Mouse (Mus musculus) midbrain, embryonic 14.5 days (tissue): ENCODE data around the gene Cttnbp2nl. TPM values are rescaled to one million over a fixed set of nuclear protein-coding genes. Genes with fewer than 3 reads are reported as not detected.

Source experiments
- ATAC-seq: fragments of 200-750 bp; cut with Nextera tagmentation; 2 replicates; pipeline ENCODE4 v1.8.0; 2017; ENCODE audit warnings: moderate number of reproducible peaks, moderate library complexity; ENCODE audit not compliant: low FRiP score, low TSS enrichment
- DNase-seq: peaks from one replicate; pipeline ENCODE4 v3.0.0-alpha.2; 2015
- H3K27ac ChIP-seq: fragments of 300-500 bp; sonication (generic); replicated peaks from 2 replicates; pipeline ENCODE4 v1.5.1; 2014; ENCODE audit warnings: mild to moderate bottlenecking, low read depth, low read length, moderate library complexity
- H3K27me3 ChIP-seq: fragments of 300-500 bp; sonication (generic); 2 replicates; pipeline ENCODE4 v1.6.1; 2014; ENCODE audit warnings: low read length, control low read depth, mixed read lengths; ENCODE audit not compliant: control insufficient read depth, insufficient read depth
- H3K36me3 ChIP-seq: fragments of 300-500 bp; sonication (generic); 2 replicates; pipeline ENCODE4 v1.6.1; 2014; ENCODE audit warnings: low read length, control low read depth; ENCODE audit not compliant: control insufficient read depth, insufficient read depth
- H3K4me1 ChIP-seq: fragments of 300-500 bp; sonication (generic); 2 replicates; pipeline ENCODE4 v1.6.1; 2014; ENCODE audit warnings: mild to moderate bottlenecking, antibody characterized with exemption, low read length, control low read depth; ENCODE audit not compliant: control insufficient read depth, insufficient read depth
- H3K4me2 ChIP-seq: fragments of 300-500 bp; sonication (generic); 2 replicates; pipeline ENCODE4 v1.6.1; 2014; ENCODE audit warnings: mild to moderate bottlenecking, low read length, moderate library complexity
- H3K4me3 ChIP-seq: fragments of 300-500 bp; sonication (generic); replicated peaks from 2 replicates; pipeline ENCODE4 v1.5.1; 2014; ENCODE audit warnings: low read depth, low read length
- H3K9ac ChIP-seq: fragments of 300-500 bp; sonication (generic); replicated peaks from 2 replicates; pipeline ENCODE4 v1.6.1; 2014; ENCODE audit warnings: mild to moderate bottlenecking, low read length, moderate library complexity
- H3K9me3 ChIP-seq: fragments of 300-500 bp; sonication (generic); 2 replicates; pipeline ENCODE4 v1.6.1; 2016; ENCODE audit warnings: low read length, control low read depth, mixed read lengths; ENCODE audit not compliant: control insufficient read depth
- WGBS: fragments of 180-500 bp; shearing (Covaris S2); extraction: QIAGEN DNeasy Blood & Tissue Kit; methylation state at CpG from one replicate; pipeline ENCODE4 v1.1.7; 2014; 5-methylcytosine and 5-hydroxymethylcytosine counted together
- polyA plus RNA-seq: library from polyadenylated mRNA; unstranded; fragments of >200 nt; fragmentation: Nextera tagmentation; extraction: Ambion mirVana; gene quantifications from 2 replicates; pipeline ENCODE4 v1.2.1, GENCODE M21; 2014

The Cttnbp2nl gene
- polyA plus RNA-seq, 1 experiment from 2014 or later = 59.7 TPM

- peak overlapping the region; percentile 91 for H3K9ac ChIP-seq
- peak overlapping the region; percentile 76 for H3K4me3 ChIP-seq
- under 1% methylated on average over 35 of the region's 37 CpGs for WGBS
- H3K27ac ChIP-seq = peak overlapping the region; percentile 92
- DNase-seq = peak; percentile 72
- peaks cover 27% of the 10 kb centered on the region for H3K4me1 ChIP-seq
- no peaks in the 10 kb centered on the region for H3K27me3 ChIP-seq
- H3K4me2 ChIP-seq = peak overlapping the region; percentile 79
- H3K36me3 ChIP-seq = 0 out of 2 replicates have a peak, but pooled peaks cover 2% of the 10 kb centered on the region
- no peaks in the 10 kb centered on the region for H3K9me3 ChIP-seq
- peak; percentile 76 for ATAC-seq
These were observed 592 bp downstream of the Cttnbp2nl start for GRCm38 (mm10) chr3:105052171-105052936.

- peak overlapping the region; percentile 91; the same call in 1 of the 2 replicates for H3K9ac ChIP-seq
- H3K36me3 ChIP-seq = 0 out of 2 replicates have a peak, but pooled peaks cover 2% of the 10 kb centered on the region
- no peaks in the 10 kb centered on the region for H3K27me3 ChIP-seq
- no peaks in the 10 kb centered on the region for H3K9me3 ChIP-seq
- WGBS = 76% methylated on average over 2 of the region's 2 CpGs
- H3K27ac ChIP-seq = no peak overlapping the region
- peaks cover 27% of the 10 kb centered on the region for H3K4me1 ChIP-seq
- H3K4me2 ChIP-seq = peak overlapping the region; percentile 79
- ATAC-seq (no peak), DNase-seq (no peak)
- peak overlapping the region; percentile 76 for H3K4me3 ChIP-seq
These were observed 1.8 kb downstream of the Cttnbp2nl start for GRCm38 (mm10) chr3:105051103-105051502.

GRCm38 (mm10) chr3:105049848-105050247, 3.1 kb downstream of the Cttnbp2nl start:
- Histone ChIP-seq H3K9ac (no peak overlapping the region), H3K27me3 (no peaks in the 10 kb centered on the region), H3K36me3 (0 out of 2 replicates have a peak, but pooled peaks cover 2% of the 10 kb centered on the region), H3K4me3 (no peak overlapping the region; the same call in 1 of the 2 replicates), H3K9me3 (no peaks in the 10 kb centered on the region), H3K27ac (no peak overlapping the region), H3K4me1 (peaks cover 27% of the 10 kb centered on the region), H3K4me2 (peak overlapping the region; percentile 79)
- ATAC-seq = no peak
- WGBS = 89% methylated on average over 6 of the region's 6 CpGs
- DNase-seq = no peak

- Histone ChIP-seq H3K4me2 (no peak overlapping the region), H3K4me1 (peaks cover 35% of the 10 kb centered on the region), H3K4me3 (no peak overlapping the region), H3K9me3 (no peaks in the 10 kb centered on the region), H3K9ac (no peak overlapping the region), H3K27me3 (no peaks in the 10 kb centered on the region), H3K36me3 (0 out of 2 replicates have a peak, but pooled peaks cover 2% of the 10 kb centered on the region), H3K27ac (no peak overlapping the region)
- ATAC-seq = no peak
- no peak for DNase-seq
- WGBS = 92% methylated on average over 8 of the region's 8 CpGs
These were observed 5.3 kb downstream of the Cttnbp2nl start for GRCm38 (mm10) chr3:105047616-105048015.

GRCm38 (mm10) chr3:105046870-105047269, 6.1 kb downstream of the Cttnbp2nl start:
- WGBS = 92% methylated on average over 5 of the region's 5 CpGs

GRCm38 (mm10) chr3:105043746-105044145, 9.2 kb downstream of the Cttnbp2nl start:
- Histone ChIP-seq H3K27ac (no peak overlapping the region), H3K36me3 (peaks cover 7% of the 10 kb centered on the region; the same call in 1 of the 2 replicates), H3K4me2 (no peak overlapping the region), H3K27me3 (no peaks in the 10 kb centered on the region), H3K4me3 (no peak overlapping the region), H3K9me3 (no peaks in the 10 kb centered on the region), H3K4me1 (peaks cover 24% of the 10 kb centered on the region), H3K9ac (no peak overlapping the region)
- 93% methylated on average over 5 of the region's 5 CpGs for WGBS
- ATAC-seq = no peak
- DNase-seq = no peak

More at GRCm38 (mm10) chr3:105046870-105047269, 6.1 kb downstream of the Cttnbp2nl start:
- no peak overlapping the region for H3K27ac ChIP-seq
- 0 out of 2 replicates have a peak, but pooled peaks cover 2% of the 10 kb centered on the region for H3K36me3 ChIP-seq
- no peak overlapping the region for H3K4me2 ChIP-seq
- no peaks in the 10 kb centered on the region for H3K9me3 ChIP-seq
- H3K4me3 ChIP-seq = no peak overlapping the region
- ATAC-seq (no peak), DNase-seq (no peak)
- peaks cover 35% of the 10 kb centered on the region for H3K4me1 ChIP-seq
- H3K27me3 ChIP-seq = no peaks in the 10 kb centered on the region
- no peak overlapping the region for H3K9ac ChIP-seq

- no peak for ATAC-seq
- Histone ChIP-seq H3K4me1 (0 out of 2 replicates have a peak, but pooled peaks cover 14% of the 10 kb centered on the region), H3K4me2 (no peak overlapping the region), H3K36me3 (peaks cover 27% of the 10 kb centered on the region), H3K9ac (no peak overlapping the region), H3K27ac (no peak overlapping the region), H3K27me3 (no peaks in the 10 kb centered on the region), H3K9me3 (no peaks in the 10 kb centered on the region), H3K4me3 (no peak overlapping the region)
- no peak for DNase-seq
- WGBS = 95% methylated on average over 9 of the region's 9 CpGs
These were observed 11.8 kb downstream of the Cttnbp2nl start for GRCm38 (mm10) chr3:105040983-105041625.

GRCm38 (mm10) chr3:105040002-105040401, 12.9 kb downstream of the Cttnbp2nl start:
- ATAC-seq (no peak), DNase-seq (no peak)
- Histone ChIP-seq H3K4me1 (0 out of 2 replicates have a peak, but pooled peaks cover 14% of the 10 kb centered on the region), H3K9ac (no peak overlapping the region), H3K4me2 (no peak overlapping the region), H3K4me3 (no peak overlapping the region), H3K36me3 (peaks cover 38% of the 10 kb centered on the region), H3K27me3 (no peaks in the 10 kb centered on the region), H3K9me3 (no peaks in the 10 kb centered on the region), H3K27ac (no peak overlapping the region)
- 45% methylated on average over 8 of the region's 8 CpGs for WGBS
